Mouse (Mus musculus): ENCODE data around the gene Nek11.

GRCm38 (mm10) chr9:105130331-105130730 lies 265.0 kb downstream of the Nek11 start:
- TF ChIP-seq CTCF (IDR thresholded peaks at IDR 0.05; ENCODE audit: borderline replicate concordance, insufficient read depth, low read depth, low read length) (no peak), POLR2A (IDR thresholded peaks at IDR 0.05; ENCODE audit: borderline replicate concordance, insufficient read depth, low read length) (no peak)

Measured in cerebellum, adult 2 months (tissue).